Mouse (Mus musculus): ENCODE measurements at regions not wholly inside any gene's neighbourhood (a gene's known extent, or its start where the extent isn't known, plus 50 kb on each side); places are given as distances from the start of the nearest gene placed in this dataset.

GRCm38 (mm10) chr19:49375754-49376619, 1170.2 kb downstream of the Sorcs3 start:
- no peak for DNase-seq (ENCODE audit: low spot score in 2 of 2)

- no peak for DNase-seq (ENCODE audit: low spot score in 2 of 2)
Measured at GRCm38 (mm10) chr19:49379646-49380045, 1173.8 kb downstream of the Sorcs3 start.

GRCm38 (mm10) chr19:49396257-49396656, 1190.4 kb downstream of the Sorcs3 start:
- no peak for DNase-seq (ENCODE audit: low spot score in 2 of 2)

GRCm38 (mm10) chr19:49415326-49415725, 1209.5 kb downstream of the Sorcs3 start:
- DNase-seq (ENCODE audit: low spot score in 2 of 2) = no peak

GRCm38 (mm10) chr19:49423059-49423900, 1217.5 kb downstream of the Sorcs3 start:
- DNase-seq (ENCODE audit: low spot score in 2 of 2) = no peak

All from frontal cortex, postnatal 25 days (tissue).